Mouse (Mus musculus) limb, embryonic 11.5 days (tissue): ENCODE measurements around the gene Gm14410. TPM values are rescaled to one million over a fixed set of nuclear protein-coding genes. Genes with fewer than 3 reads are reported as not detected.
"Not testable (repeated sequence)": the region's sequence is repeated elsewhere in the genome, so short reads cannot be mapped to it uniquely, and the experiment has no call there.

ENCODE experiments used
- ATAC-seq: fragments of 200-750 bp; cut with Nextera tagmentation; 2 replicates; pipeline ENCODE4 v1.8.0; 2017; ENCODE audit warnings: low read depth; ENCODE audit not compliant: insufficient number of reproducible peaks, low FRiP score, low TSS enrichment
- DNase-seq: peaks from one replicate; pipeline ENCODE4 v3.0.0-alpha.2; 2015; ENCODE audit warnings: low spot score
- H3K27ac ChIP-seq: fragments of 300-500 bp; sonication (generic); replicated peaks from 2 replicates; pipeline ENCODE4 v1.5.1; 2014; ENCODE audit warnings: low read depth, mild to moderate bottlenecking, low read length
- H3K27me3 ChIP-seq: fragments of 300-500 bp; sonication (generic); 2 replicates; pipeline ENCODE4 v1.6.1; 2014; ENCODE audit warnings: mild to moderate bottlenecking, low read length, mixed read lengths; ENCODE audit not compliant: control insufficient read depth, insufficient read depth
- H3K36me3 ChIP-seq: fragments of 300-500 bp; sonication (generic); 2 replicates; pipeline ENCODE4 v1.6.1; 2014; ENCODE audit warnings: mild to moderate bottlenecking, low read length, moderate library complexity, mixed read lengths; ENCODE audit not compliant: control insufficient read depth, insufficient read depth
- H3K4me1 ChIP-seq: fragments of 300-500 bp; sonication (generic); 2 replicates; pipeline ENCODE4 v1.6.1; 2014; ENCODE audit warnings: low read length, mixed read lengths; ENCODE audit not compliant: control insufficient read depth, insufficient read depth
- H3K4me2 ChIP-seq: fragments of 300-500 bp; sonication (generic); 2 replicates; pipeline ENCODE4 v1.6.1; 2014; ENCODE audit warnings: low read depth, mild to moderate bottlenecking, moderate library complexity; ENCODE audit not compliant: severe bottlenecking
- H3K4me3 ChIP-seq: fragments of 300-500 bp; sonication (generic); 2 replicates; pipeline ENCODE4 v1.5.1; 2014; ENCODE audit warnings: low read depth, low read length
- H3K9ac ChIP-seq: fragments of 300-500 bp; sonication (generic); 2 replicates; pipeline ENCODE4 v1.6.1; 2014; ENCODE audit warnings: mild to moderate bottlenecking, low read length
- H3K9me3 ChIP-seq: fragments of 300-500 bp; sonication (generic); 2 replicates; pipeline ENCODE4 v1.6.1; 2016; ENCODE audit warnings: low read length; ENCODE audit not compliant: control insufficient read depth
- WGBS: fragments of 180-500 bp; shearing (Covaris S2); extraction: QIAGEN DNeasy Blood & Tissue Kit; methylation state at CpG from one replicate; pipeline ENCODE4 v1.1.7; 2014; 5-methylcytosine and 5-hydroxymethylcytosine counted together
- polyA plus RNA-seq: library from polyadenylated mRNA; unstranded; fragments of >200 nt; fragmentation: Nextera tagmentation; extraction: Ambion mirVana; gene quantifications from 2 replicates; pipeline ENCODE4 v1.2.1, GENCODE M21; 2014

Gene Gm14410
- 24.7 and 25.3 TPM in 2 replicates for polyA plus RNA-seq

DNA sequence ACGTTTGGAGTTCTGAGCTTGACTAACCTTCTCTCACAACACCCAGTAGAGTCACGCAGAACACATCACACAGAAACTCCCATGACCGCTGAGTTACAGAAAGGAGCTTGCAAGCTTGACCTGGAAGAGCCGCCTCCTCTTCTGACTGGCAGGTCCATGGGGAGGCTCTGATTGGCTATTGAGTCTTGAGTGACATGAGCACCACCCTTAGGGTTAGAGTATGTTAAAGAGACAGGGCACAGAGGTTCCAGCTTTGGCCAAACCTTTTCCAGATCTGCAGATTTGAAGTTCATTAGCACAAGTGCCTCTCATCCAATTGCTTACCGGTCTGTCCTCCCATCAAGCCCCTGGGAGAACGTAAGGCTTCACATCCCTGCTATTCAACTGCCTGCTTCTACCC lies at the start of gene Gm14410:
Gene Gm14410 (minus strand): TSS at position 81 of the 400 bp plus-strand sequence.
- not testable (repeated sequence) for H3K4me1 ChIP-seq, DNase-seq, H3K9me3 ChIP-seq, H3K27me3 ChIP-seq, H3K9ac ChIP-seq, H3K4me2 ChIP-seq, H3K36me3 ChIP-seq, ATAC-seq, H3K27ac ChIP-seq
- H3K4me3 ChIP-seq = peak within 1 kb of the TSS; percentile 29
- 1% methylated on average over 4 of the region's 6 CpGs for WGBS

DNA sequence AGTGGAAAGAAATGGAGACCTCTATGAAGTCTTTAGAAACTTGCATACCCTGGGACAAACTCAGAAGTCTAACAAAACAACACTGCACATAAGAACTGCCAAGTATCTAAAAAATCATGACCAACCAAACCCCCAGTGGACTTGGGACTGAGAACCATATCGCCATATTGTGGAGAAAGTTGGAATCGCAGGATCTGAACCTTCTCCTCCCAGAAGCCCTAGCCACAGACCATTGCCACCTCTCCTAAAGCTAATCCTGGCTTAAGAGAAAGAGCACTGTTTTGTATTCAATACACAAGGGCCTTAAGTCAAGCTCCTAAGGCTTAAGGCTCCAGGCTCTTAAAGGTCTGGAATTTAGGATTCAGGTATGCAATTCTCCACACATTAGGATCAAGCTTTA lies 41.2 kb upstream of the Gm14410 start:
- DNase-seq, H3K36me3 ChIP-seq, H3K4me2 ChIP-seq, H3K27me3 ChIP-seq, ATAC-seq, H3K9me3 ChIP-seq, H3K9ac ChIP-seq, H3K4me1 ChIP-seq, H3K4me3 ChIP-seq, H3K27ac ChIP-seq: not testable (repeated sequence)
- WGBS = 83% methylated on average over 2 of the region's 2 CpGs

DNA sequence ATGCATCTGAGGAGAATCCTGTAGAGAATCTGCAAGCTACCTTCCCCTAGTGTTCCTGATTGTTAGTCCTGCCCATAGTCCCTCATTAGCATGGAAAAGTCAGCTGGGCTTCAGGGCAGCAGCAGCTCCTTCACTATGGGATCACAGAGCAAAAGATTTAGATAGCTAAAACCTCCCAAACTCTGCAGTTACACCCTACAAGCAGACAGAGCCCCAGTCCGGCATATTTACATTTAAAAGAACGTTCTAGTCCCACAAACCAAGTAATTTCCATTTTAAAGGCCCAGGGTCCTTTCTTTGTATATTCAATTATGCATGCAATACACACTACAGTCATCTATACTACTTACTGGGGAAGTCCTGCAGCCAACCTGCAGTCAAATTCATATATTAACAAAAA lies 24.2 kb upstream of the Gm14410 start:
- not testable (repeated sequence) for H3K4me2 ChIP-seq, H3K27ac ChIP-seq, H3K4me1 ChIP-seq, H3K9me3 ChIP-seq, H3K4me3 ChIP-seq, ATAC-seq, H3K9ac ChIP-seq, DNase-seq, H3K36me3 ChIP-seq, H3K27me3 ChIP-seq
- WGBS = 65% methylated on average over 2 of the region's 2 CpGs

DNA sequence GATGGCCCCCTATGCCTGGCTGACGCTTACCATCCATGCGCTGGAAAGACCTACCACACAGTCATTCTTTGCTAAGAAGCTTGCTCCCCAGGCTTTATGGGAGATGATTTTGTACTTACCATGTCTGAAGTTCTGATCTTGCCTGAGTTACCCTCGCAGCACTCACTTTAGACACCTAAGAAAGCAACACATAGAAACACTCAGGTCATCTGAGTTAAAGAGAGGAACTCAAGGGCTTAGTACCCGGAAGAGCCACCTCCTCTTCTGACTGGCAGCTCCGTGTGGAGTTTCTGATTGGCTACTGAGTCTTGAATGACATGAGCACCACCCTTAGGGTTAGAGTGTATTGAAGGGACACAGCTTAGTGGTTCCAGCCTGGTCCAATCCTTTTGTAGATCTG lies 33.5 kb downstream of the Gm14410 start:
- not testable (repeated sequence) for H3K27ac ChIP-seq, H3K4me1 ChIP-seq, ATAC-seq, DNase-seq, H3K36me3 ChIP-seq, H3K27me3 ChIP-seq, H3K9ac ChIP-seq, H3K4me3 ChIP-seq, H3K9me3 ChIP-seq, H3K4me2 ChIP-seq
- WGBS = 82% methylated on average over 4 of the region's 5 CpGs

Other genes starting within 250 kb of the Gm14410 start
- gene Gm14419, start 205.5 kb downstream of the Gm14410 start, polyA plus RNA-seq = 7.8 and 8.6 TPM in 2 replicates
- gene Gm14401, start 132.1 kb downstream of the Gm14410 start, polyA plus RNA-seq = not detected in 2 replicates
- gene Gm14409, start 60.6 kb upstream of the Gm14410 start, polyA plus RNA-seq = not detected in 2 replicates
- 0.43 and 0.51 TPM in 2 replicates for gene Gm14412, start 117.9 kb upstream of the Gm14410 start, polyA plus RNA-seq
- gene Gm14418, start 191.9 kb upstream of the Gm14410 start, polyA plus RNA-seq = 8.7 and 11.1 TPM in 2 replicates